In genomic region chr3:41042195-41042938, GRCm38 (mm10) we compare ENCODE assay signal across 8 mouse cellular contexts. TPM values are rescaled to one million over a fixed set of nuclear protein-coding genes. Genes with fewer than 3 reads are reported as not detected.
DNase-seq lines count a peak whose midpoint lies in the region; ATAC-seq and TF ChIP-seq lines count a peak whose summit lies in the region.

No protein-coding gene starts in this region.

- H3K9me3 ChIP-seq in heart, postnatal 0 days (replicated peaks; ENCODE audit: control insufficient read depth, low read length), result no peaks in the 10 kb centered on the region
- H3K9me3 ChIP-seq in liver, embryonic 14.5 days (ENCODE audit: control insufficient read depth, low read length), result no peaks in the 10 kb centered on the region

- no peaks in the 10 kb centered on the region for H3K4me1 ChIP-seq in heart, postnatal 0 days (ENCODE audit: control insufficient read depth, insufficient read depth)
- H3K4me1 ChIP-seq in liver, embryonic 14.5 days (replicated peaks; ENCODE audit: control insufficient read depth in 2 of 2, insufficient read depth in 2 of 2, low read length in 1 of 2), result peaks cover 0 to 5% of the 10 kb centered on the region in 2 experiments; a peak in 2 of 4 replicates

- H3K27me3 ChIP-seq in heart, postnatal 0 days (ENCODE audit: control insufficient read depth, insufficient read depth, low read length), result no peaks in the 10 kb centered on the region
- H3K27me3 ChIP-seq in liver, embryonic 14.5 days (ENCODE audit: control insufficient read depth, insufficient read depth, low read length), result no peaks in the 10 kb centered on the region

- TF ChIP-seq CTCF in heart, postnatal 0 days (IDR thresholded peaks at IDR 0.05; ENCODE audit: low read depth), result peak; percentile 85
- peak; percentile 71 for TF ChIP-seq CTCF in liver, embryonic 14.5 days (IDR thresholded peaks at IDR 0.05; ENCODE audit: low read depth)

- no peak overlapping the region for H3K9ac ChIP-seq in heart, postnatal 0 days (replicated peaks; ENCODE audit: low read depth, low read length)
- H3K9ac ChIP-seq in liver, embryonic 14.5 days (replicated peaks), result no peak overlapping the region

- no peak overlapping the region for H3K27ac ChIP-seq in heart, postnatal 0 days (ENCODE audit: low read depth)
- no peak overlapping the region for H3K27ac ChIP-seq in liver, embryonic 14.5 days

- 69% methylated on average over 4 of the region's 4 CpGs for WGBS in heart, postnatal 0 days
- 63% methylated on average over 4 of the region's 4 CpGs for WGBS in liver, embryonic 14.5 days (ENCODE audit: insufficient replicate concordance)

- DNase-seq in cerebellum, adult 11-12 months, result peak; percentile 21
- no peak for DNase-seq in cerebellum, adult 18-20 months
- peak; percentile 22 for DNase-seq in ovary, postnatal 14 days (ENCODE audit: low spot score)
- DNase-seq in ovary, postnatal 36 days (ENCODE audit: low spot score), result no peak
- DNase-seq in cerebellum, adult 9-10 months, result peak; percentile 67
- peak; percentile 61 for DNase-seq in heart, postnatal 0 days (ENCODE audit: low spot score)
- DNase-seq in liver, embryonic 14.5 days (ENCODE audit: low read depth in 3 of 3, low spot score in 3 of 3), result peak in 1 of 3 experiments; percentile 32
- peak; percentile 24 for DNase-seq in skeletal muscle tissue, adult 2 months (ENCODE audit: low read depth, low spot score)

- no peaks in the 10 kb centered on the region for H3K36me3 ChIP-seq in heart, postnatal 0 days (replicated peaks; ENCODE audit: control insufficient read depth, insufficient read depth, low read length)
- no peaks in the 10 kb centered on the region for H3K36me3 ChIP-seq in liver, embryonic 14.5 days (replicated peaks; ENCODE audit: control insufficient read depth, insufficient read depth, low read depth)

- no peak overlapping the region for H3K4me2 ChIP-seq in heart, postnatal 0 days (ENCODE audit: low read depth, low read length)
- no peak overlapping the region for H3K4me2 ChIP-seq in liver, embryonic 14.5 days (ENCODE audit: low read depth)

- 0 out of 2 replicates have a peak, but pooled peaks have one; percentile 30 for ATAC-seq in heart, postnatal 0 days (ENCODE audit: insufficient read depth, low read depth)
- ATAC-seq in liver, embryonic 14.5 days (ENCODE audit: insufficient read depth), result no peak

- no peak for TF ChIP-seq EP300 in heart, postnatal 0 days (IDR thresholded peaks at IDR 0.05; ENCODE audit: low read depth)
- TF ChIP-seq EP300 in liver, embryonic 14.5 days (IDR thresholded peaks at IDR 0.05; ENCODE audit: low read depth), result no peak

- H3K4me3 ChIP-seq in heart, postnatal 0 days (ENCODE audit: low read depth, low read length), result no peak overlapping the region
- H3K4me3 ChIP-seq in liver, embryonic 14.5 days (ENCODE audit: insufficient read depth in 1 of 2, low read depth in 2 of 2, low read length in 2 of 2), result no peak overlapping the region

RNA-seq across cellular contexts. Expression of gene Pgrmc2, which starts 40.5 kb away (rescaled TPM):
- total RNA-seq in heart, postnatal 0 days (2014; rRNA removed; ENCODE audit: low replicate concordance), result 18.4 and 34.1 TPM in 2 replicates
- polyA plus RNA-seq in heart, postnatal 0 days (2015; fragmentation: Nextera tagmentation; extraction: Ambion mirVana), result 29.5 and 32.1 TPM in 2 replicates
- polyA plus RNA-seq in liver, embryonic 14.5 days (2012; rRNA removed), result 7.8 and 12.9 TPM in 2 replicates
- 11.5 and 13.0 TPM in 2 replicates for polyA plus RNA-seq in liver, embryonic 14.5 days (2014; fragmentation: Nextera tagmentation; extraction: Ambion mirVana)

Comparison
In these comparisons a context has a peak if more than half of its experiments do, and no peak if none do; other contexts are left out.
1. DNase-seq: peak in cerebellum, adult 11-12 months (single experiment), ovary, postnatal 14 days (single experiment), cerebellum, adult 9-10 months (single experiment), heart, postnatal 0 days (single experiment) and skeletal muscle tissue, adult 2 months (single experiment); none in cerebellum, adult 18-20 months (0 of 2) and ovary, postnatal 36 days (single experiment).